Mouse (Mus musculus) left cerebral cortex, postnatal 14 days (tissue): ENCODE results near the gene Gm10198. TPM values are rescaled to one million over a fixed set of nuclear protein-coding genes. Genes with fewer than 3 reads are reported as not detected.

Experiments used
- DNase-seq, 2 experiments: peaks; one replicate each; pipeline ENCODE4 v3.0.0; 2021 to 2022; ENCODE audit warnings: low spot score in 2 of 2, mixed read lengths in 1 of 2
- intact Hi-C: fragments of 180-260 bp; cut with DNase I; formaldehyde crosslinking; loops from one replicate; pipeline ENCODE4 v1.15.1; 2025
- total RNA-seq, 2 experiments: library from RNA; stranded (reverse); gene quantifications; 2 replicates each; pipeline ENCODE4 v1.2.3; 2021

Gm10198 gene
- total RNA-seq, 2 experiments from 2014 or later: not detected

DNA sequence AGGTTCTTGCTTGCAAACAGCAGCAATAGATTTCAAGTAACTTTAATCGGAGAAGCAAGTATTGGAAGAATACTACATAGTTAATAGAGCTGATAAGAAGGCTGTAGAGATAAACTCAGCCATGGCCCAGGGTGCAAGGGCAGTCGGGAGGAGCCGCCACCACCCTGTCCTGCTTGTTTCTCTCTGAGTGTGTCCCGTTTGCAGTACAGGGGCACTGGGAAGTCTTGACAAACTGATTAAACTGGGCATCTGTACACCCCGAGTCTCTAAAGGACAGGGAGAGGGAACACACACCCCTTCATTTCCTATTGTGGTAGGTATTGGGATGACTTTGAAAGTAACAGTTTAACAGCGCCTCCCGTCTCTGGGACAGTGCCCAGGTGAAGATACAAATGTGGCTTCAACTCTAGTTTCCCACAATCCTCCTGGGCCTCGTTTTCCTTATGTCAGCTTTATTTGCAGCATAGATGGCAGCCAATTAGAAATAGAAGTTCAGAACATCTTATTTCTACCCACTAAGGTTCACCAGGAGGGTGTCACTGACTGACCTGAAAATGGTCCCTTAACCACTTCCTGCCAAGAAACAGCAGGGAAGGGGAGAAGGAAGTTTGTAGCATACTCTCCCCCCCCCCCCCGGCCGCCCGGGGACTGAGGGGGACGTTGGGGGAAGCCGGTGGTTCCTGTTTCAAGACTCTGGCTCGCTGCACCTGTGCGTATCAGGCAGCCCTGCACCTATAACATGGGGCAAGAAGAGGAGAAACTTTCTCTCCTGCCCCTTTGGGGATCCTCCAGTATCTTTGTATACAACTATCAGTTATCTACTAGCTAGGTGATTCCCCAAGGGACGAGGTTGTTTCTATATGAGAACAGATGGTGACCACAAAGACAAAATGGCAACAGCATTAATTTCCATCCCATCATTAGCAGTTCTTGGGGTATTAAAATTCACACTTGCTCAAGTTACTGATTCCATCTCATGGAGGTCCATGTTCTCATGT, 41.9 kb downstream of the Gm10198 start:
- DNase-seq: no peak
- intact Hi-C loops: no loop called here

DNA sequence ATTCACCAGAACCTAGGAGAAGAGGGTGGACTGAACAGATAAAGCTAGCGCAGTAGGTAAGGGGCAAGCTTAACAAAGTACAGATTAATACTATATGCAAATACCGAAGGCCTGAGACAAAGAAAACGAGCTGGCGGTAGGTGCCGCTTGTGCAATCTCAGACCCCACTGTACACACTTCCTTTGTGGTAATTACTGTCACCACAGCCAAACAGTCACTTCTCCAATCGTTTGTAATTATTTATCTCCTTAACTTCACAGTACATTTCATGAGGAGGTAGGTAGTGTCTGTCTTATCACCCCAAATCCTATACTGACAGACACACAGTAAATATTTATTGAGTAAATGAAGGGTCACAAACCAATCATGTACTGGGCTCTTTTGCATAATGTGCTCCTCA, 47.7 kb downstream of the Gm10198 start:
- intact Hi-C loops: no loop called here
- DNase-seq: no peak

Other genes starting within 250 kb of the Gm10198 start
- 10 to 100 TPM; 77.6 to 79.6 TPM for gene Gpbp1, start 102.7 kb upstream of the Gm10198 start, total RNA-seq
- not detected for gene Gm49496, start 42.8 kb upstream of the Gm10198 start, total RNA-seq
- gene Mier3, start 88.2 kb downstream of the Gm10198 start, total RNA-seq: 10 to 100 TPM; 19.7 to 20.4 TPM
- 10 to 100 TPM; 12.6 to 15.9 TPM for gene Map3k1, start 216.2 kb downstream of the Gm10198 start, total RNA-seq